In the genomic region with DNA sequence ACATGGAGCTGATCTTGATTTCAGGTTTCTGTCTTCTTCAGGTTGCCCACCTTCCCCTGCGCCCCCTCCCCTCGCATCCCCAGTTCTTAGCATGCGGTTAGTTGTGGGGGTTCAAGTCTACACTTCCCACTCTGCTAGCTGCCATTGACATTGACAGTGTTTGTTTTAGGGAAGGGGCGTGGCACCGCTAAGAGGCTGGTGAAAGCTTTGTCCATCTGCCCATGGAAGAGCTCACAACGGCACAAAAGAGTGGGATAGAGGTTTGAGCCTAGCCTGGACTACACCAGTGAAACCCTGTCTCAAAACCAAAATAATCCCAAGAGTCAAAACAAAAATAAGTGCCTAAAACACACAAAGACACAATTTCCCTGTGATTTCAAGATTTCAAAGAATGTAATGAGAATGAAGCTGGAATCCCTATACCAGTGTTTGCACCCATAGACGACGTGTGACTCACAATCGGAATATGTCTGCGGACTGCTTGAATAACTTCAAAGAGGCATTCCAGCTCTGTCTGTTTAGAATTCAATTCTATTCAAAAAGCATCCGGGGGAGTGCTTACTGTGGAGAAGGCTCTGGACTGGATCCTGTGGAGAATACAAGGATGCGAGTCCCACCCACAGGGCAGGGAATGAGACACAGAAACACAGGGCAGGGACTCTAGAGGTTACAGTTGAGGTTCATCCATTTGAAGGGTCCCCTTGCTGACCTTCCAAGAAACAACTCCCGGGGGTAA, we compare ENCODE assay signal across 11 mouse cellular contexts.
A peak's percentile ranks its signal among the peaks of the same experiment; 100 is the strongest.
DNase-seq lines count a peak whose midpoint lies in the region; ATAC-seq and TF ChIP-seq lines count a peak whose summit lies in the region.
"Had no signal": no experiment of that assay in that cellular context is flagged by ENCODE, and none has a peak within 500 bp of the region (broad histone marks: within the 10 kb centered on the region; RNA-seq: fewer than 3 reads in every experiment).

No protein-coding gene starts in this region.

- TF ChIP-seq CTCF in cerebellum, adult 2 months (IDR thresholded peaks at IDR 0.05; ENCODE audit: borderline replicate concordance, insufficient read depth, low read depth, low read length): no peak
- TF ChIP-seq CTCF in liver, postnatal 0 days (IDR thresholded peaks at IDR 0.05; ENCODE audit: low read depth): no peak

- no peaks in the 10 kb centered on the region for H3K9me3 ChIP-seq in forebrain, embryonic 15.5 days
- H3K9me3 ChIP-seq in liver, postnatal 0 days (ENCODE audit: low read length): no peaks in the 10 kb centered on the region
- H3K9me3 ChIP-seq: neural tube, embryonic 12.5 days had no signal

- H3K4me2 ChIP-seq in forebrain, embryonic 15.5 days (replicated peaks): no peak overlapping the region
- H3K4me2 ChIP-seq in liver, postnatal 0 days (ENCODE audit: low read depth, low read length): no peak overlapping the region

- H3K27ac ChIP-seq in forebrain, embryonic 15.5 days (replicated peaks): peak overlapping the region; percentile 63
- H3K27ac ChIP-seq in cerebellum, adult 2 months (ENCODE audit: insufficient read depth, low read length): no peak overlapping the region
- no peak overlapping the region for H3K27ac ChIP-seq in liver, postnatal 0 days (ENCODE audit: low read depth)
- H3K27ac ChIP-seq: kidney, postnatal 0 days; neural tube, embryonic 12.5 days had no signal

- no peaks in the 10 kb centered on the region for H3K36me3 ChIP-seq in forebrain, embryonic 15.5 days
- H3K36me3 ChIP-seq in liver, postnatal 0 days (replicated peaks; ENCODE audit: insufficient read depth, low read length): no peaks in the 10 kb centered on the region
- H3K36me3 ChIP-seq: neural tube, embryonic 12.5 days had no signal

- peak; percentile 24 to 53 for DNase-seq in right cerebral cortex, adult 2 months (ENCODE audit: low spot score in 2 of 2)
- no peak for DNase-seq in right cerebral cortex, postnatal 14 days
- DNase-seq in left cerebral cortex, postnatal 36 days (ENCODE audit: low spot score in 2 of 2): peak; percentile 16 to 41
- no peak for DNase-seq in cerebellum, adult 2 months
- no peak for DNase-seq in liver, postnatal 0 days
- DNase-seq in thymus, adult 18-20 months: no peak
- DNase-seq: adrenal gland, postnatal 25 days; heart, postnatal 14 days had no signal

- H3K27me3 ChIP-seq in forebrain, embryonic 15.5 days: no peaks in the 10 kb centered on the region
- no peaks in the 10 kb centered on the region; the same call in 1 of the 2 replicates for H3K27me3 ChIP-seq in cerebellum, adult 2 months (ENCODE audit: control insufficient read depth, insufficient read depth, low read length)
- H3K27me3 ChIP-seq in liver, postnatal 0 days (ENCODE audit: insufficient read depth, low read length): no peaks in the 10 kb centered on the region
- H3K27me3 ChIP-seq: neural tube, embryonic 12.5 days had no signal

- WGBS in forebrain, embryonic 15.5 days: 31% methylated on average over 13 of the region's 13 CpGs
- WGBS in cerebellum, adult 2 months: 66% methylated on average over 13 of the region's 13 CpGs
- 61% methylated on average over 13 of the region's 13 CpGs for WGBS in liver, postnatal 0 days (ENCODE audit: insufficient replicate concordance)

- peak; percentile 46; the same call in 1 of the 2 replicates for ATAC-seq in forebrain, embryonic 15.5 days (replicated peaks)
- no peak for ATAC-seq in liver, postnatal 0 days

- no peak for TF ChIP-seq EP300 in liver, postnatal 0 days (IDR thresholded peaks at IDR 0.05; ENCODE audit: low read depth)

- H3K4me1 ChIP-seq in forebrain, embryonic 15.5 days: peaks cover 25% of the 10 kb centered on the region
- no peaks in the 10 kb centered on the region for H3K4me1 ChIP-seq in cerebellum, adult 2 months (ENCODE audit: control insufficient read depth, insufficient read depth, low read length)
- H3K4me1 ChIP-seq in liver, postnatal 0 days (ENCODE audit: insufficient read depth): no peaks in the 10 kb centered on the region

- no peak overlapping the region for H3K9ac ChIP-seq in forebrain, embryonic 15.5 days (replicated peaks)
- H3K9ac ChIP-seq in liver, postnatal 0 days (replicated peaks): no peak overlapping the region
- H3K9ac ChIP-seq: neural tube, embryonic 12.5 days had no signal

- no peak overlapping the region for H3K4me3 ChIP-seq in forebrain, embryonic 15.5 days
- no peak overlapping the region for H3K4me3 ChIP-seq in cerebellum, adult 2 months (replicated peaks; ENCODE audit: insufficient read depth, low read depth, low read length)
- no peak overlapping the region for H3K4me3 ChIP-seq in liver, postnatal 0 days (ENCODE audit: low read depth, low read length)
- H3K4me3 ChIP-seq: neural tube, embryonic 12.5 days had no signal

- no peak for TF ChIP-seq POLR2A in cerebellum, adult 2 months (IDR thresholded peaks at IDR 0.05; ENCODE audit: borderline replicate concordance, insufficient read depth, low read length)

- intact Hi-C loops in left cerebral cortex, postnatal 36 days (cut with DNase I): no loop called here

Comparison
In these comparisons a context has a peak if more than half of its experiments do, and no peak if none do; other contexts are left out.
1. DNase-seq: peak in right cerebral cortex, adult 2 months (2 of 2) and left cerebral cortex, postnatal 36 days (2 of 2); none in right cerebral cortex, postnatal 14 days (single experiment), cerebellum, adult 2 months (0 of 2), liver, postnatal 0 days (single experiment) and thymus, adult 18-20 months (0 of 2).